Mouse (Mus musculus): ENCODE measurements around the gene Ccr7.

- TF ChIP-seq CTCF (IDR thresholded peaks at IDR 0.05; ENCODE audit: borderline replicate concordance, extremely low read depth, insufficient read depth, insufficient read length), result no peak
- no peak for TF ChIP-seq POLR2A (IDR thresholded peaks at IDR 0.05; ENCODE audit: borderline replicate concordance, extremely low read depth, insufficient read depth, insufficient read length, poor library complexity, severe bottlenecking)
Observed at GRCm38 (mm10) chr11:99112700-99113099, 42.2 kb downstream of the Ccr7 start.
